Mouse (Mus musculus) heart, adult 2 months (tissue): ENCODE measurements at regions not wholly inside any gene's neighbourhood (a gene's known extent, or its start where the extent isn't known, plus 50 kb on each side); places are given as distances from the start of the nearest gene placed in this dataset.

Experiments used
- CTCF ChIP-seq: fragments of 200-600 bp; IDR thresholded peaks from 2 replicates; pipeline ENCODE4 v1.8.1; 2022; ENCODE audit warnings: antibody characterized with exemption, mild to moderate bottlenecking, moderate library complexity
- POLR2A ChIP-seq: fragments of 200-500 bp; IDR thresholded peaks from 2 replicates; pipeline ENCODE4 v1.6.1; 2011; ENCODE audit warnings: mild to moderate bottlenecking, low read depth, low read length, control low read depth; ENCODE audit not compliant: insufficient read depth

- TF ChIP-seq CTCF, result no peak
- no peak for TF ChIP-seq POLR2A
Measured at GRCm38 (mm10) chr9:100252409-100252808, 234.2 kb downstream of the Il20rb start.
